Mouse (Mus musculus): ENCODE results near the gene Styk1. TPM values are rescaled to one million over a fixed set of nuclear protein-coding genes. Genes with fewer than 3 reads are reported as not detected.

Gene Styk1
- 0.49 TPM for polyA plus RNA-seq (2014; fragmentation: Illumina TruSeq; extraction: RNeasy Lipid Tissue Mini Kit (QIAGEN cat#74804); ENCODE audit: insufficient read depth, low read depth, low replicate concordance)

DNA sequence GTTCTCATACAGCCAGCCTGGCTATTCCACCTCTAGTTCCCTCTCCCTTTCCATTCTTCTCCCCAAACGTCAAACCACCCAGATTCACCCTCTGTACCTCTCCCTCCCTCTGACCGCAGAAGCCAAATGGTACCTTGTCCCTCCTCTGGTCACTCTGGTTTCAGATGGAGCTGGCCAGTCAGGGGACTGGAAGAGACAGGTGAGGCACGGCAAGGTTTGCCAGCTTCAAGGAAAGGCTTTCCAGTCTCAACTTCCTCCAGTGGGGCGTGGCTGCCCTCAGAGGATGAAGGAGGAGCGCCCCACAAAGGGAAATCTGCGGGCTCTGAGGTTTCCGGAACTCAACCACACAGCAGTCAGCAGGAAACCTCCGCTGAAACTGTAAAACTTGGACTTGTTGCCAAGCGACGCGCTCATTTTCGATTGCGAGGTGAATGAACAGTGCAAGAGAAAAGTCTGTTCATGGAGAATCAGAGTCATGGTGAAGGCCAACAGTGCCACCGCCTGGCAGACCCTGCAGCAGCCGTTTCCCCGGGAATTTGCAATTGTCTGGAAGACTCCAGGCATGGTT lies at the start of gene Styk1:
Gene Styk1, minus strand, starts transcription at position 246 of the 568 bp plus-strand sequence.

GRCm38 (mm10) chr6:131388040-131389021 lies 34.9 kb upstream of the Styk1 start, which contains the start of gene Ybx3:
TSS of gene Ybx3 (minus strand) at chr6:131388476.

GRCm38 (mm10) chr6:131292991-131293788 lies 60.2 kb downstream of the Styk1 start, which contains the start of gene Magohb:
TSS of gene Magohb (minus strand) at chr6:131293244.

Other genes with a start within 250 kb of the Styk1 start
- gene Klra2, start 106.2 kb downstream of the Styk1 start, polyA plus RNA-seq (2014; fragmentation: Illumina TruSeq; extraction: RNeasy Lipid Tissue Mini Kit (QIAGEN cat#74804); ENCODE audit: insufficient read depth, low read depth, low replicate concordance), result 7.7 TPM
- gene Magohb, start 60.4 kb downstream of the Styk1 start, polyA plus RNA-seq (2014; fragmentation: Illumina TruSeq; extraction: RNeasy Lipid Tissue Mini Kit (QIAGEN cat#74804); ENCODE audit: insufficient read depth, low read depth, low replicate concordance), result 13.6 TPM
- 89.4 TPM for gene Ybx3, start 34.9 kb upstream of the Styk1 start, polyA plus RNA-seq (2014; fragmentation: Illumina TruSeq; extraction: RNeasy Lipid Tissue Mini Kit (QIAGEN cat#74804); ENCODE audit: insufficient read depth, low read depth, low replicate concordance)
- not detected for gene 5430401F13Rik, start 132.8 kb upstream of the Styk1 start, polyA plus RNA-seq (2014; fragmentation: Illumina TruSeq; extraction: RNeasy Lipid Tissue Mini Kit (QIAGEN cat#74804); ENCODE audit: insufficient read depth, low read depth, low replicate concordance)
- gene Gm6619, start 132.8 kb upstream of the Styk1 start, polyA plus RNA-seq (2014; fragmentation: Illumina TruSeq; extraction: RNeasy Lipid Tissue Mini Kit (QIAGEN cat#74804); ENCODE audit: insufficient read depth, low read depth, low replicate concordance), result not detected

Data from lung, adult 10 weeks (tissue).